Mouse (Mus musculus) 3134 (cell line): Measurements from ENCODE around the gene 1700030J22Rik.

Source experiments
- DNase-seq: peaks from one replicate; pipeline ENCODE4 v3.0.0-alpha.2; 2011; ENCODE audit warnings: low spot score; ENCODE audit not compliant: insufficient read length; ENCODE audit errors: extremely low read depth

Gene 1700030J22Rik

DNA sequence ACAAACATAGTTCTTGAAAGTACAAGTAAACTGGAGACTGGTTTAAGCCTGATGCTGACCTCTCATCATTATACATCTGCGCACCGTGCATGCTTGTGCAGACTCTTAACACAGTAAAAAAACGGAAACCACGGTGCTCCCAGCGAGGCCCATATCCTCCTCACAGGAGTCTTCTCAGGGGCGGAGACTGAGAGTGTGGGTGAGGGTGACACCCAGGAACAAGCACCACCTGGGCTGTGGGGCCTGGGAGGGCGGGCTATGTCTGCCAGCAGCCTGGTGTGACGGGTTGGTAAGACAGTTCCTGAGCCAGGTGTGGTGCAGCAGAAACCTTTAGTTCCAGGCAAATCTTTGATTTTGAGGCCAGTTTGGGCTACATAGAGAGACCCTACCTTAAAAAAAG is 26.3 kb downstream of the 1700030J22Rik start:
- no peak for DNase-seq

DNA sequence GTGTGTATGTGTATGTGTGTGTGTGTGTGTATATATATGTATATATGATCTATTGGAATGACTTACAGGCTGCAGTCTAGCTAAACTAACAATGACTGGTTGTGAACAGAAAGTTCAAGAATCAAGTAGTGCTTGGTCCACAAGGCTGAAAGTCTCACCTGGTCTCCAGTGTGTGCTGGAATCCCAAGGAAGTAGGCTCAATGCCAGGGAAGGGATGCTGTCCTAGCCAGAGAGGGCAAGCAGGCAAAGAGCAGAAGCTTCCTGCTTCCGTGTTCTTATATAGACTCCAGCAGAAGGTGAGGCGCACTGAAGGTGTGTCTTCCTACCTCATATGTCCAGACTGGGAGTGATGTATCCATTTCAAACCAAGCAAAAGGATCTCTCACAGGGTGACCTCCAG is 27.0 kb downstream of the 1700030J22Rik start:
- DNase-seq, result no peak

DNA sequence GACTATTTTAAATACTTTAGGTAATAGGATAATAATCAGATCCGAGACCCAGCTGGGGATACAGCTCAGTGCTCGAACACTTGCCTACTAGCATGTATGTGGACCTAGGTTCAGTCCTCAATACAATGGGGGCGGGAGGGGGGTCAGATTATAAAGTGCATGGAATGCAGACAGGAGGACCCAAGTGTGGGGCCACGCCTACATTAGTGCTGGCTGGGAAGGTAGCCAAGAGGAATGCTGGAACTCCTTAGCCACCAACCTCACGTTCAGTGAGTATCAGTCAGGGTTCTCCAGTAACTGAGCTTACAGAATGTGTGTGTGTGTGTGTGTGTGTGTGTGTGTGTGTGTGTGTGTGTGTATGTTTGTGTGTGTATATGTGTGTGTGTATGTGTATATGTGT is 27.4 kb downstream of the 1700030J22Rik start:
- DNase-seq, result no peak

DNA sequence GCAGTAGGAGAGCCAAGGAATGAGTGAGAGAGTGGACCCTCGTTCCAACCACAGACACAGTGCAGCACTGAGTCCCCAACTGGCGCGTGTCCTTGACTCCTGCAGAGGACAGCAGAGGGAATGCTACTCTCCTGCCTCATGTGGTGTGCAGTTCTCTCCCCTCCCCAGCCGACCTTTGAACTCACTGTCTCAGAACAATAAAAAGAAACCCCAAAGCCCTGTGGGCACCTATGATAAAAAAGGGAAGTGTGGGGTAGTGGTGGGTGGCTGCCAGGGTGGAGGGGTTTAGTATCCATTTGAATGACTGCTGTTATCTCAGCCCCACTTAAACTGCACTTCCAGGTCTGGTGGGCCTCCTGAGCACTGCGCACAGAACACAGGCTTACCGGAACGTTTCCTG is 31.2 kb downstream of the 1700030J22Rik start:
- DNase-seq, result no peak

DNA sequence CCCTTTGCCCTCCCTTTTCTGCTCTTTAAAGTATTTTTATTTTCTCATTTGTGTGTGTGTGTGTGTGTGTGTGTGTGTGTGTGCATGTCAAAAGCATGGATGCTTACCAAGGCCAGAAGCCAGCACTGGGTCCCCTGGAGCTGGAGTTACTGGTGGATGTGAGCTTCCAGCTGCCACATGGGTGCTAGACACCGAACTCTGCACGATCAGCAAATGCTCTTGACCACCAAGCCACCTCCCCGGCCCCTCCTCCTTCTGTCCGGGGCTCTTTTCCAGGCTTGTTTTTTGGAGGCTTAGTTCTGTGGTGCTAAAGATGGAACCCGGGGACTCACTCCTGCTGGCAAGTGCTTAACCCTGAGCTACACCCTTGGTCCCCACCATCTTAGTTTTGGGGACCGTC is 31.9 kb downstream of the 1700030J22Rik start:
- DNase-seq, result no peak

DNA sequence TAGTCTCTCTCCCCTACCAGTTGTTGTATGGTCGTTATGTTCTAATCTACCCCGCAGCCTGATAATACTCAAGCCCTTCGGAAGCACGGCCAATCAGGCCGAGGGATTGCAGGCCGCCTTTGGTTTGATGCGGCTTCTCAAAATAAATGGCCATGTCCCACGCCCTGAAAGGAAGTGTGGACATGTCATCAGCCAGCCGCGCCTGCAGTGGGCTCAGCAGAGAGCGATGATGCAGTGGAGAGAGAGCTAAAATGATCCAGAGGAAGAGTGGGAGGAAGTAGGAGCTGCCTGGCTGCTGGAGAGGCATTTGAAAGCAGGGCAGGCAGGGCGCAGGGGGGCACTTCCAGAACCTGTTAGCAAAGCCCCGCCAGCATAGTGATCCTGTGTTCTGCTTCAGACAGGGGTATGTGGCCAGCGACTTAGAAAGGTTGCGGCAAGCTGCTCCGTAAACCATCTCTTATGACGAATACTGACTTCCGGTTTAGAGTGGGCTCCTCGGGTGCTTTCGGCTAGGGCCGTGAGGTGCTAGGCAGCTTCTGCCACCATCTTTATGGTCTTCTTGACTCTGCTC is 32.4 kb downstream of the 1700030J22Rik start:
- DNase-seq, result no peak

DNA sequence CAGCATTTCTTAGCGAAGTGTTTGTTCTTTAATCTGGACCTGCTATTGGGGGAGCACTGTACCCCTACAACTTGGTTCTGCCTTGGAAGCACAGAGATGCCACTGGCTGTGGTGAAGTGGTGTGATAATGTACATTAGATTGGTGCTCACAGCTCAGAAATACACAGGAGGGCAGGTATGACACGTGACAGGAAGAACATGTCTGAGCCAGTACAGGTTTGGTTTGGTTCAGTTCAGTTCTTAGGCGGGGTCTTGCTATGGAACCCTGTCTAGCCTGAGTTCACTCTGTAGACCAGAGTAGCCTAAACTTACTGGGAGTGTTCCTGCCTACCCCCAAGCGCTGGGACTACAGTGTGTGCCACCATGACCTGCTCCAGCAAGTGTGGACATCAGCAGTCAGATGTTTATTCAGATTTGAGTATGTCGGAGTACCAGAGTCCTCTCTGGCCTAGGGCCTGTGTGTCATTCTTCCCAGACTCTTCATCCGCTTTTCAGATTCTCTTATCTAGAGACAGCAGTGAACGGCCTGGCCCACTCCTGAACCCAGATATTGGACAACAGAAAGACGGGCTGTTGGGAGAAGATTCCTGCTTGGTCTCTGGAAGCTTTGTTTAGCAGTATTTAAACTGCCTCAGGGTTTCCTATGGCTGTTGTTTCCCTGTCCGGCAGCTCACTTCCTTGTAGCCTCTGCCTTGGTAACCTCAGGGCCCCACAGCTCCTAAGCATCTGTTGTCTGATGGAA is 33.4 kb downstream of the 1700030J22Rik start:
- DNase-seq, result no peak

DNA sequence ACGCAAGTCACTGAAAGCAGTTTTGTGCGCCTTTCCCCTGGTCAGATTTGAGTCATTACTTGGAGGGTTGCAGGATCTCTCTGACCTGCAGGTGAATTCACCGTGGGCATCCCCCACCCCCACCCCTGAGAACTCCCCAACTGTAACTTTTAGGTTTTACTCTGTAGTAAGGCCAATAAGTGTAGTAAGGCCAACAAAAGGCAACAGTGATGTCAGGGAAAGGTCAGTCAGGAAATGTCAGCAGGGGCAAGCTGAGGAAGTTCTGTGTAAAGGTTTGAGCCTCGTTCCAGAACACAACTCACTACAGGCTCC is 34.4 kb downstream of the 1700030J22Rik start:
- no peak for DNase-seq

DNA sequence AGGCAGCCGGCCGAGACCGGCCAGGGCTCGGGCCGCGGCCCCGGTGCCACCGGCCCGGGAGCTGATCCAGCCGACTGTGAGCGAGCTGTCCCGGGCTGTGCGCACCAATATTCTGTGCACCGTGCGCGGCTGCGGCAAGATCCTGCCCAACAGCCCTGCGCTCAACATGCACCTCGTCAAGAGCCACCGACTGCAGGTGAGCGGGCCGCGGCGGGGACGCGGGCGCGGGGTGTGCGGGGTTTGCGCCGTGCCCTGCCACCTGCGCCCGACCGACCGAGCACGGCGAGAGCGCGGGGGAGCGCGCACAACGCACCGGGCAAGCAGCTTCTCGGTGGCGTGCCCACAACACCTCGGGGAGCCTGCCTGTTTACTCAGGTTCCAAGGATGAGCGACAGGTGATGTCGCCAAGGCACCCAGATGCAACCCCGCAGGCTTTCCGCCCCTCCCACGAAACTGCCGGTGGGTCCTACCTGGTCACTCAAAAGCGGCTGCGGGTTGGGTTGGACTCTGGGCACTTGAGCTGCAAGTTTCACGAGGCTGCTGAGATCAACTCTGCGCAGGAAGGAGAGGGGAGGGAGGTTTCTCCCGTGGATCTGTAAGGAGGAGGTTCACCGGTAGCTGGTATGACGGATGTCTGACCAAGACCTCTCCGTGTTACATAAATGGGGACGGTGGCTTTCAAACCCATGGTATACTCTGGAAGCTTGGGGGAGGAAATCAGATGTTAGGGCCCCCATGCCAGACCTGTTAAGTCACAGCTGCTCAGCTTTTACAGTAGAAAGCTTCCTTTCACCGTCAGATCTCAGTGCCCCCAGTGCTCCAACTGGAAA is 35.0 kb downstream of the 1700030J22Rik start:
- DNase-seq, result peak; percentile 53

DNA sequence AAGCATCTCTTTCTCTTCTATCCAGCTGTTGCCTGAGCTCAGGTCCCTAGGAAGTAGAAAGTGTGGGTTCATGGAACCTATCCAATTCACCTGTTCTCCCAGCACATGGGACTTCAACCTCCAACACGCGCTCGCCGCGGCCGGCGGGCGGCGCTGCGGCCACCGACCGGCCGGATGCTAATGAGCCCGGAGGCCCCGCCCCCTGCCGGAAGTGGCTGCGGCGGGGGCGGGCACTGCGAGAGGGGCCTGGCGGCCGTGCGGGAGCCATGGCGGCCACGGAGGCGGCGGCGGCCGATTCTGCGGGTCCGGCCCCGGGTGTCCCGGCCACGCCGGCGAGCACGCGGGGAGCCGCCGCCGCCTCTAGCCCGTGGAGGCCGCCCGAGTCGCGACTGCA is 35.6 kb downstream of the 1700030J22Rik start, which contains the start of gene Atmin:
TSS of gene Atmin (plus strand) at position 233 of the 394 bp plus-strand sequence.
- DNase-seq, result peak; percentile 87

DNA sequence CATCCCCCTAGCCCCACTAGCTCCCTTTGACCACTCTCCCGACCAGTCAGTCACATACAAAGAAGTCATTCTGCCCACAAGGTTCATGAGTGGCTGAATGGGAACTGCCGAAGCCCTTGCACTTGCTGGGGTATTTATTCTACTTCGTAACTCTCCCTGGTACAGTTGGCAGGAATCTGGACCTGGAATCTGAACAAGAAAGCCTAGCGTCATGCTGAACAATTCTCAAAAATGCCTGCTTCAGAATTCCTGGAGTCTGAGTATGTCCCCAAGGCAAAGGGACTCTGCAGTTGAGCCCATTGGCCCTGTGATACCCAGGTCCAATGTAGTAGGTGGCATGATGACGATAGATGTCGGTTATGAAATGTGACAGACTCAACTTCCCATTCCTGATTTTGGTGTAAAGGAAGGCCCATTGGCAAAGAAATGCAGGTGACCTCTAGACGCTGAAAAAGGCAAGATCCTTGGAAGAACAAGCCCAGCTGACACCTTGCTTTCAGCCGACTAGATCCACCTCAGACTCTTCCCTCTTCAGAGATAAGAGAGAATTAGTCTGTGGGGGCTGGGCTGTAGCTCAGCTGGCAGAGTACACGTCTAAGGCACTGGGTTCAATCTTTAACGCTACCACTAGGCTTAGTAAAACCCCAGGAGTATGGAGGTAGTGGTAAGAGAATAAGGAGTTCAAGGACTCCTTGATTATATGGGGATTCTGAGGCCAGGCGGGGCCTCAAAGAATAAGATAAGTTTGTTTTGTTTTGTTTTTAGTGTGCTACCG is 36.3 kb downstream of the 1700030J22Rik start:
- no peak for DNase-seq

DNA sequence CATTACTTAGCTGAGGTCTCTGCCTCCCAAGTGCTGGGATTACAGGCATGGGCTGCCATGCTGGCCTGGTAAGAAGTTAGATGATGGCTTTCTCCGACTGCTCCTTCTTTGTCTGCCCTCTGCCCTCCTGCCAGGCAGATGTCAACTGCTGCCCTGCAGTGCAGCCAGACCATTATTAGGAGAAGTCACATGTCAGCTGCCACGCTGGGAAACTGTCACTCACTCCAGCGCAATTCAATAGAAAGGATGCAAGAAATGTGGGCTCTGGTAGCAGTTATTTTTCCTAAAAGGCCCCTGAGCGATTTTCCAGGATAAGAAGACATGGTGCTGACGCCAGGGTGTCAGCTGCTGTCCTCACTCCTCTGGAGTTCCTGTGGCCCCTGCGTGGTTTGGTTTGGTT is 43.3 kb downstream of the 1700030J22Rik start:
- no peak for DNase-seq

DNA sequence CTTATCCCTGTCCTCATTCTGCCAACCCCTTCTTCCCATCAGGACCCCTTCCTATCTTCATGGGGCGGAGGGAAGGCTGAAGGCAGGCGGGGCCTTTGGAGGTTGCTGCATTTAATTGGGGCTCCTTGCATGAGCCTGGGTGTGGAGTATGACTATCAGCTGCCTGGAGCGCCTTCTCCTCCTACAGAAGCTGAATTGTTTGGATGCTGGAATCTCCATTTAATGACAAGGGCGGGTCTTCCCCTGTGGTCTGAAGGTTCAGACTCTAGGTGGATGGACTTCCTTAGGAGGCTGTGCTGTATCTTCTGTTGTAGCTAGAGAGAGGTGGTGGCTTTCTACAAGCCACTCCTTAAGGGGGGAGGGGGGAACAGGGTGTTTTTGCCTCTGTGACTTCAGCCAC is 43.8 kb downstream of the 1700030J22Rik start:
- DNase-seq, result no peak

DNA sequence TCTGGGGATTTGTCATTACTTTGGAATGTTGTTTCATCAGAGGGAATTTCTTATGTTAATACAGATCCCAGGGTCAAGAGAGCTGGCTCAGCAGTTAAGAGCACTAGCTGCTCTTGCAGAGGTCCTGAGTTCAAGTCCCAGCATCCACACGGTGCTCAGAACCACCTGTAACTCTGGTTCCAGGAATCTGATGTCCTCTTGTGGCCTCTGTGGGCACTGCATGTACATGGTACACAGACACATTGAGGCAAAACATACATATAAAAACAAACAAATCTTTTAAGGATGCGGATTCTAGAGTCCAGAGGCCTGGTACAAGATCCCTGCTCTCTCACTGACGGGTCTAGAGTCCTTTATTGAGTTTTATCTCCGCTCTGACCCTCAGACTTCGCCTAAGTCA is 50.2 kb downstream of the 1700030J22Rik start:
- DNase-seq, result peak; percentile 16

DNA sequence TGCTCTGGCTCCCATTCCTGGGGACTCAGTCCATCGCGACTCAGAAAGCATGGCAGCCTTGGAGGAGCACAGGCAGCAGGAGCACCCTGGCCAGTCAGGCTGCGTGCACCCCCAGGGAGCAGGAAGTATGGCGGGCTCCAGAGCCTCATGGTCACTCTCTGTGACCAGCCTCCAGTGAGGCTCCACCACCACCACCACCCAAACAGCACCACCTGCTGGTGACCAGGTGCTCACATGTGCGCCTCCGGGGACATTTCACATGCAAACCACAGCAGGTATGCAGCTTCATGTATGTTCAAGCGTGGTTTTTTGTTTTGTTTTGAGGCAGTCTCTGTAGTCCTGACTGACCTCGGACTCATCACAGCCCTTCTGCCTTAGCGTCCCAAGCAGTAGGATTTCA is 50.9 kb downstream of the 1700030J22Rik start:
- peak; percentile 38 for DNase-seq

DNA sequence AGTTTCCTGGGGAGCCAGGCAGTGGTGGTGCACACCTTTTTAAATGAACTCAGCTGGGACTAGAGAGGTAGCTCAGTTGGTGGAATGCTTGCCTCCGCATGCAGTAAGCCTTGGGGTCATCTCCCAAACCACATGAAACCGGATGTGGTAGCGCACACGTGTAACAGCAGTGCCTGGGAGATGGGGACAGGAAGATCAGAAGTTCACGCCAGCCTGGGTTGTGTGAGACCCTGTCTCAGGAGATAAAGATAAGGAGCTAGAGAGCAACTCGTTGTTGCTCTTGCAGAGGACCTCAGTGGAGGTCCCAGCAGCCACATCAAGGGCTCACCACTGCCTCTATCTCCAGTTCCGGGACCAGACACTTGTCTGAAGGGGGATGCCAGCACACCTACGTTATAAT is 55.2 kb downstream of the 1700030J22Rik start:
- DNase-seq, result no peak

DNA sequence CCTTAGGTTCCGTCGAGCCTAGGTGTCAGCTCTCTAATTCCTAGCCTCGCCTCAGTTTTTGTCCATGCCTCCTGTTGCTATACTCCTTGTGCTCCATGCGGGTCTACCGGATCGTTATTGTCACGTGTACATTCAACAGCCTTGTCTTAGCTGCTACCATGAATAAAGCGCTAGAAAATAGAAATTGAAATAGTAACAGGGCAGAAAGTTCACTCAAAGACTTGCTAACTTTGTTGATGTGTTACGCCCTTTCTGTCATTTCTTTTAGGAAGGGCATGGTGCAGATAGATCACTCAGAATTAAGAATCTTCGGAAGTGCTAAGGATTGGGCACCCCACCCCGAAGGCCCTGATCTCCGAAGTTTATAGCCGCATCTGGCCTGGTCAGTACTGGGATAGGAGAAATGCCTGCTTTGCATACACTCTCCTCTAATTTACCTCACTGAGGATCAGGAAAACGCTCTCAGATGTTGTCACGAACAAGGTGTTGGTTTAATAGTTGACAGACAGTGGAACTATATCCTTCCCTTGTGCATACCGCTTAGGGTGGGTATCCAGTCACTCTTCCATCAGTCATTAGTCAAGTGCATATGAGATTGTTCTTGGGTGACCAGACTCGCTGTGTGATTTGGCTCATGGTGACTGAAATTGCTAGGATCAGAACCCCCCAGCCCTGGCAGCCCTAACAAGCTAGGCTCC is 56.5 kb downstream of the 1700030J22Rik start:
- DNase-seq, result no peak

DNA sequence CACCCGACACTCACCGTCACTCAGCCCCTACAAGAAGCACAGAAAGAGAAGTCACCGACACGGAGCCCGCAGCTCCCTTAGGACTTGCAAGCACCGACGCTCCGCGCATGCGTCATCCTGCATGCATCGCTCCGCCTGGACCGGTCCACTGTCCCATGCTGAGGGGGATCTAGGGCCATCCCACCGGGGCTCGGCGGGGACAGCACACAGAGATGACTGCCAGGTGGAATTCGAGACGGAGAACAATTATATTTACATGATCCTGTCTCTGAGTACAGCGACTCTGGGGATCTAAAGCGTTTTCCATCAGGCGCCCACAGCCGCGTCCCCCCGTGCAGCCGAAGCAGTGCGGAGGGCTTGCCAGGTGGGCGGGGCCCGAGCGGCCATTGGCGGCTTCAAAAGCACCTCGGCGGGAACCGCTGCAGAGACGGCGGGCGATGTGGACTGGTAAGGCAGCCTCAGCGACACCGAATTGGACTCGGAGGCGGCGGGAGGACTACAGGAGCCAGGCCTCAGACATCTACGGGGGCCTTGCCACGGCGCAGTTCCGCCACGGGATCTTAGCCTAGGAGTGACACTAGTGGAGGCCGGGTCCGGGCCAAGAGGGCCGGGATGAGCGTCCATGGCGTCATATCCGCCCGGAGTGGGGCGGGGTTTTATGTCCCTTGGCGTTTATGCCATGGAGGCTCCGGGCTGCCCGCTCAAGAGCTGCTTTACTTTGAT is 57.3 kb downstream of the 1700030J22Rik start, which contains the start of the genes Cmc2 and Cenpn:
TSS of gene Cmc2 (minus strand) at position 119 of the 723 bp plus-strand sequence.
TSS of gene Cenpn (plus strand) at position 394 of the 723 bp plus-strand sequence.
- peak; percentile 96 for DNase-seq

DNA sequence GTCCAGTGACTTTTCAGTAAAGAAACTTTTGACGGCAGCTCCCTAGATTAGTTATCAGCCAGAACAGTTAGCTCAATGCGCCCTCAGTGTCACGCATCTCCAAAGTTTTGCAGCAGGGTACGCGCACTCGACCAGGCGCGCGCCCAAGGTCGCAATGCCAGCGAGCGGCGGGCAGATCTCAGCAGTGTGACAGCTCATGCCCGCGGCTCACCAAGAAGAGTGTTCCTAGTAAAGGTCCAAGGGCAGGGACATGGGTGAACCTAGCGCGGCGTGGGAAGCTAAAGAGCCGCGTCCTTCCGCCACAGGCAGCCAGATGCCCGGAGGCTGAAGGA is 57.8 kb downstream of the 1700030J22Rik start:
- no peak for DNase-seq
